ENCODE assay signal across 8 mouse cellular contexts in genomic region chr11:120457370-120457769, GRCm38 (mm10). TPM values are rescaled to one million over a fixed set of nuclear protein-coding genes. Genes with fewer than 3 reads are reported as not detected.
A peak's percentile ranks its signal among the peaks of the same experiment; 100 is the strongest.
DNase-seq lines count a peak whose midpoint lies in the region; ATAC-seq and TF ChIP-seq lines count a peak whose summit lies in the region.

No protein-coding gene starts in this region.

- no peaks in the 10 kb centered on the region for H3K27me3 ChIP-seq in heart, embryonic 10.5 days (ENCODE audit: insufficient read depth, poor library complexity, severe bottlenecking)
- H3K27me3 ChIP-seq in hindbrain, embryonic 13.5 days = no peaks in the 10 kb centered on the region
- no peaks in the 10 kb centered on the region for H3K27me3 ChIP-seq in midbrain, embryonic 11.5 days (ENCODE audit: control insufficient read depth, insufficient read depth, low read length)

- no peaks in the 10 kb centered on the region for H3K9me3 ChIP-seq in heart, embryonic 10.5 days
- no peaks in the 10 kb centered on the region for H3K9me3 ChIP-seq in hindbrain, embryonic 13.5 days
- H3K9me3 ChIP-seq in midbrain, embryonic 11.5 days (ENCODE audit: control insufficient read depth, low read length) = no peaks in the 10 kb centered on the region

- no peak for DNase-seq in heart, embryonic 10.5 days (ENCODE audit: low spot score)
- DNase-seq in heart, adult 8-10 months (ENCODE audit: low spot score) = no peak
- DNase-seq in midbrain, embryonic 11.5 days (ENCODE audit: low spot score, missing footprints) = no peak
- no peak for DNase-seq in adipocyte (ENCODE audit: low spot score)
- DNase-seq in right cerebral cortex, postnatal 25 days = no peak
- DNase-seq in cerebellum, adult 9-11 months = no peak

- H3K36me3 ChIP-seq in heart, embryonic 10.5 days = peaks cover 39% of the 10 kb centered on the region
- H3K36me3 ChIP-seq in hindbrain, embryonic 13.5 days = peaks cover 28% of the 10 kb centered on the region
- peaks cover 11% of the 10 kb centered on the region for H3K36me3 ChIP-seq in midbrain, embryonic 11.5 days (ENCODE audit: control insufficient read depth, insufficient read depth, low read length)

- H3K9ac ChIP-seq in hindbrain, embryonic 13.5 days = peak overlapping the region; percentile 96
- H3K9ac ChIP-seq in midbrain, embryonic 11.5 days (ENCODE audit: low read length) = peak overlapping the region; percentile 96

- no peak for TF ChIP-seq CTCF in bone marrow macrophage, adult 2 months (IDR thresholded peaks at IDR 0.05; ENCODE audit: low read depth, low read length)

- WGBS in heart, embryonic 10.5 days = 21% methylated on average over 14 of the region's 14 CpGs
- WGBS in hindbrain, embryonic 13.5 days = 36% methylated on average over 14 of the region's 14 CpGs
- 41% methylated on average over 14 of the region's 14 CpGs for WGBS in midbrain, embryonic 11.5 days

- peak overlapping the region; percentile 90 for H3K4me2 ChIP-seq in hindbrain, embryonic 13.5 days
- peak overlapping the region; percentile 89 for H3K4me2 ChIP-seq in midbrain, embryonic 11.5 days

- TF ChIP-seq POLR2A in bone marrow macrophage, adult 2 months (IDR thresholded peaks at IDR 0.05; ENCODE audit: borderline replicate concordance, low read depth, low read length) = no peak

- 0 out of 2 replicates have a peak, but pooled peaks have one; percentile 3 for ATAC-seq in hindbrain, embryonic 13.5 days (ENCODE audit: low FRiP score)
- no peak; the same call in 1 of the 2 replicates for ATAC-seq in midbrain, embryonic 11.5 days (ENCODE audit: low FRiP score)

- peaks cover 24% of the 10 kb centered on the region for H3K4me1 ChIP-seq in heart, embryonic 10.5 days
- peaks cover 17% of the 10 kb centered on the region for H3K4me1 ChIP-seq in bone marrow macrophage, adult 2 months (ENCODE audit: control insufficient read depth, insufficient read depth, low read length)
- H3K4me1 ChIP-seq in hindbrain, embryonic 13.5 days (replicated peaks) = peaks cover 21% of the 10 kb centered on the region
- H3K4me1 ChIP-seq in midbrain, embryonic 11.5 days (ENCODE audit: control insufficient read depth, insufficient read depth, low read length) = peaks cover 5% of the 10 kb centered on the region

- H3K27ac ChIP-seq in heart, embryonic 10.5 days = peak overlapping the region; percentile 94
- H3K27ac ChIP-seq in bone marrow macrophage, adult 2 months (ENCODE audit: insufficient read depth, low read depth, low read length) = peak overlapping the region; percentile 89
- H3K27ac ChIP-seq in hindbrain, embryonic 13.5 days = peak overlapping the region; percentile 87
- peak overlapping the region; percentile 47; the same call in 1 of the 2 replicates for H3K27ac ChIP-seq in midbrain, embryonic 11.5 days (ENCODE audit: low read depth, low read length)

- H3K4me3 ChIP-seq in heart, embryonic 10.5 days = peak overlapping the region; percentile 80
- H3K4me3 ChIP-seq in bone marrow macrophage, adult 2 months (ENCODE audit: insufficient read depth, low read length) = peak overlapping the region; percentile 78
- H3K4me3 ChIP-seq in hindbrain, embryonic 13.5 days = peak overlapping the region; percentile 83
- H3K4me3 ChIP-seq in midbrain, embryonic 11.5 days (ENCODE audit: low read depth, low read length) = peak overlapping the region; percentile 82

RNA-seq across cellular contexts. Expression of gene Oxld1, which starts 0.5 kb away (rescaled TPM):
- polyA plus RNA-seq in heart, embryonic 10.5 days (2016; fragmentation: Nextera tagmentation; extraction: Ambion mirVana) = 16.7 and 17.6 TPM in 2 replicates
- 10 to 100 TPM; 64.4 to 76.6 (median 70.0) TPM for total RNA-seq in heart, adult 8-10 months (2022)
- 11.4 and 15.4 TPM in 2 replicates for polyA plus RNA-seq in bone marrow macrophage, adult 2 months (2012; ENCODE audit: insufficient read depth, insufficient read length, missing spikeins)
- polyA plus RNA-seq in hindbrain, embryonic 13.5 days (2015; fragmentation: Nextera tagmentation; extraction: Ambion mirVana) = 10.5 and 10.6 TPM in 2 replicates
- polyA plus RNA-seq in midbrain, embryonic 11.5 days (2014; fragmentation: Nextera tagmentation; extraction: Ambion mirVana) = 10.4 and 11.5 TPM in 2 replicates

RNA-seq across cellular contexts. Expression of gene Ccdc137, which starts 0.5 kb away (rescaled TPM):
- polyA plus RNA-seq in heart, embryonic 10.5 days (2016; fragmentation: Nextera tagmentation; extraction: Ambion mirVana) = 27.0 and 36.1 TPM in 2 replicates
- total RNA-seq in heart, adult 8-10 months (2022) = 1 to 10 TPM; 5.7 to 8.0 (median 7.1) TPM
- polyA plus RNA-seq in bone marrow macrophage, adult 2 months (2012; ENCODE audit: insufficient read depth, insufficient read length, missing spikeins) = 9.9 and 16.6 TPM in 2 replicates
- 26.3 and 27.3 TPM in 2 replicates for polyA plus RNA-seq in hindbrain, embryonic 13.5 days (2015; fragmentation: Nextera tagmentation; extraction: Ambion mirVana)
- polyA plus RNA-seq in midbrain, embryonic 11.5 days (2014; fragmentation: Nextera tagmentation; extraction: Ambion mirVana) = 25.4 and 25.6 TPM in 2 replicates

RNA-seq across cellular contexts. Expression of gene Pde6g, which starts 4.1 kb away (rescaled TPM):
- 0.44 TPM in 1 of 2 replicates, not detected in the other for polyA plus RNA-seq in heart, embryonic 10.5 days (2016; fragmentation: Nextera tagmentation; extraction: Ambion mirVana)
- total RNA-seq in heart, adult 8-10 months (2022) = under 1 TPM; 0.34 to 0.89 (median 0.66) TPM
- polyA plus RNA-seq in bone marrow macrophage, adult 2 months (2012; ENCODE audit: insufficient read depth, insufficient read length, missing spikeins) = 0.49 and 0.62 TPM in 2 replicates
- 0.36 and 0.44 TPM in 2 replicates for polyA plus RNA-seq in hindbrain, embryonic 13.5 days (2015; fragmentation: Nextera tagmentation; extraction: Ambion mirVana)
- polyA plus RNA-seq in midbrain, embryonic 11.5 days (2014; fragmentation: Nextera tagmentation; extraction: Ambion mirVana) = 0.40 and 0.41 TPM in 2 replicates

RNA-seq across cellular contexts. Expression of gene Arl16, which starts 10.0 kb away (rescaled TPM):
- polyA plus RNA-seq in heart, embryonic 10.5 days (2016; fragmentation: Nextera tagmentation; extraction: Ambion mirVana) = 46.0 and 52.2 TPM in 2 replicates
- total RNA-seq in heart, adult 8-10 months (2022) = 10 to 100 TPM; 10.7 to 12.1 (median 11.8) TPM
- polyA plus RNA-seq in bone marrow macrophage, adult 2 months (2012; ENCODE audit: insufficient read depth, insufficient read length, missing spikeins) = 13.0 and 13.6 TPM in 2 replicates
- polyA plus RNA-seq in hindbrain, embryonic 13.5 days (2015; fragmentation: Nextera tagmentation; extraction: Ambion mirVana) = 58.9 and 63.2 TPM in 2 replicates
- polyA plus RNA-seq in midbrain, embryonic 11.5 days (2014; fragmentation: Nextera tagmentation; extraction: Ambion mirVana) = 48.0 and 53.0 TPM in 2 replicates

RNA-seq across cellular contexts. Expression of gene Tspan10, which starts 14.9 kb away (rescaled TPM):
- not detected in 2 replicates for polyA plus RNA-seq in heart, embryonic 10.5 days (2016; fragmentation: Nextera tagmentation; extraction: Ambion mirVana)
- total RNA-seq in heart, adult 8-10 months (2022) = 1 to 10 TPM in 3 of 4 experiments, under 1 TPM in 1; 0.52 to 2.4 (median 1.4) TPM
- polyA plus RNA-seq in bone marrow macrophage, adult 2 months (2012; ENCODE audit: insufficient read depth, insufficient read length, missing spikeins) = 0.32 TPM in 1 of 2 replicates, not detected in the other
- not detected in 2 replicates for polyA plus RNA-seq in hindbrain, embryonic 13.5 days (2015; fragmentation: Nextera tagmentation; extraction: Ambion mirVana)
- not detected in 2 replicates for polyA plus RNA-seq in midbrain, embryonic 11.5 days (2014; fragmentation: Nextera tagmentation; extraction: Ambion mirVana)
